Mouse (Mus musculus): ENCODE results near the gene Dlk1.
A peak's percentile ranks its signal among the peaks of the same experiment; 100 is the strongest.

Dlk1 gene

DNA sequence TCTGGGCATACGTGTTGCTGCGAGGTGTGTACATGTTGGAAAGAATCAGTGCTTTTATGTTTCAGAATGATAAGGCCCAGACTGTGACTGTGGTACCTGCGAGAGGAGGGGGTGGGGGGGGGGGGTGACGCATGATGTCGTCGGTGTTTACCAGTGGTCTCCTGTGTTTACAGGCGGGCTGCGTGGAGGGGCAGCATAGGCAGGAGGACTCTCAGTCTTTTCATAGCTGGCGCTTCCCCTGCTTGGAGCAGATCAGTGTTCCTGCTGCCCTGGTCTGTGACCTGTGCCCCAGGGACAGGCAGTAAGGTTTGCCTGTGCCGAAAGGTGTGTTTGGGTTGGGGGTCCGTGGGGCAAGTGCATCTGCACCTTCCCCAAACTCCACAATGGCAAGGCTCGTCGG, at the start of gene Dlk1:
Gene Dlk1 (plus strand): TSS at position 232 of the 400 bp plus-strand sequence.
- DNase-seq: no peak

DNA sequence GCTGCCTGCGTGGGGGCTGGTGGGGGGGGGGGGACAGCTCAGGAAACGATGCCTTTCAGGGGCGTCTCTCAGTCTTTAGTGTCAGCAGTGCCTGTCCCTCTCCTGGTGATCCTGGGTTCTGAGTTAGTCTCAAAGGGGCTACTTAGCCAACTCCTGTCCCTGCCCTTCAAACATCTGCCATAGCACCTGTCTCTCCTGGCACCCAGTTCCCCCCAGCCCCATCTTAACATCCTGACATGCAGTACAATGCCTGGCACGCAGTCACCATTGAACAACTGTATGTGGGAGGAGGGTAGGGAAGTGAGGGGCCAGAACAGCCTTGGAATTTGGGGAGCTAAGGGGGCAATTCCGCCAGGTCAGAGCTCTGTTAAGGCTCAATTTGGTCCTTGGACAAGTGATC, 49.7 kb upstream of the Dlk1 start:
- DNase-seq: no peak

DNA sequence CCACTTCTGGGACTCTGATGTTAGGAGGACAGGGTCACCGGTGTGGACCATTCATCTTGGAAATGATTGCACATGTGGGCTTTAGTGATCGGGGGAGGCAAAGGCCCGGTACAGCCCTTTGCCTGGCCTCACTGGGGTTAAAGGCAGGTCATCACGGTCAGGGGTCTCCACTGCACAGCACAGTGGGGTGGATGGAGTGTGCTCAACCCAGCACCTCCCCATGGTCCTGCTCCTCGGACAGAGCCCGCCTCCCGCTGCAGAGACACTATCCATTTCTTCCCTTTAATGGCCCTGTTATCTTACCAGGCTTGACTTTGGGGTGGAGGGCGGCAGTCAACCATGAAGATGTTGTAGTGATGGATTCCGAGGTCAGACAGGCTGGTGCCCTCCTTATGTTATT, 48.9 kb upstream of the Dlk1 start:
- DNase-seq: no peak

DNA sequence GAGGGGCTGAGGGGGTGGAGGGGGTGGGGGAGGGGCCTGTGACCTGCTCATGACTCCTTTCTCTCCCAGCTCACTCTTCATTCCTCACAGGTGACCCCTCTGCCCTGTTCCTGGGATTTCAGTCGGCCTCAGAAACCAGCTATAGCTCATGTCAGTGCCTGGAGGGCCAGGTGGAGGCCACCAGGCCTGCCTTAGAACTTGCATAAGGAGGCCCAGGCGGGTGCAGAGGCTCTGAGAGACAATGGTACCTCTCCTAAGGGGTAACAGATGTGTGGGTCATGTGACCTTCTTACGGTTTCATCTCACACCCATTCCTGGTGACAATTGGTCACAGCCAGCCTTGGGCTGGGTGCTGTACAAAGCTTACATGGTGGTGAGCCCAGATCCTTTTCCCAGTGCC, 46.6 kb upstream of the Dlk1 start:
- no peak for DNase-seq

DNA sequence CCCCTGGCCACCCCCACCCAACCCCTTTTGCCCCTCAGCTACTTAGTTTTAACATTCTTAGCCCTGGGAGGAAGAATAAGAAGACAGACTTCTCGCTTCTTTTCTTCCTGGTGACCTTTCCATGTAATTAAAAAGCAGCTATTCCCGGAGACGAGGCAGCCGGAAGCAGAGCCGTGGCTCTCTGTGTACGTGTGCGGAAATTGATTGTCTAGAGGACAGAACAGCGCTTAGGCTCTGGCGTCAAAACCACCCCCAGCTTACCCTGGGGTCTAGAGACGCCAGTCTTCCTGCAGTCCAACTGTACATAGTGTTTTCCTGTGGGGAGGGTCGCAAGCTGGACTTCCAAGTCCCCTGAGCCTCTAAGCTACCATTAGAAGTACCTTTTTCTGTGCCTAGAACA, 41.9 kb upstream of the Dlk1 start:
- no peak for DNase-seq

DNA sequence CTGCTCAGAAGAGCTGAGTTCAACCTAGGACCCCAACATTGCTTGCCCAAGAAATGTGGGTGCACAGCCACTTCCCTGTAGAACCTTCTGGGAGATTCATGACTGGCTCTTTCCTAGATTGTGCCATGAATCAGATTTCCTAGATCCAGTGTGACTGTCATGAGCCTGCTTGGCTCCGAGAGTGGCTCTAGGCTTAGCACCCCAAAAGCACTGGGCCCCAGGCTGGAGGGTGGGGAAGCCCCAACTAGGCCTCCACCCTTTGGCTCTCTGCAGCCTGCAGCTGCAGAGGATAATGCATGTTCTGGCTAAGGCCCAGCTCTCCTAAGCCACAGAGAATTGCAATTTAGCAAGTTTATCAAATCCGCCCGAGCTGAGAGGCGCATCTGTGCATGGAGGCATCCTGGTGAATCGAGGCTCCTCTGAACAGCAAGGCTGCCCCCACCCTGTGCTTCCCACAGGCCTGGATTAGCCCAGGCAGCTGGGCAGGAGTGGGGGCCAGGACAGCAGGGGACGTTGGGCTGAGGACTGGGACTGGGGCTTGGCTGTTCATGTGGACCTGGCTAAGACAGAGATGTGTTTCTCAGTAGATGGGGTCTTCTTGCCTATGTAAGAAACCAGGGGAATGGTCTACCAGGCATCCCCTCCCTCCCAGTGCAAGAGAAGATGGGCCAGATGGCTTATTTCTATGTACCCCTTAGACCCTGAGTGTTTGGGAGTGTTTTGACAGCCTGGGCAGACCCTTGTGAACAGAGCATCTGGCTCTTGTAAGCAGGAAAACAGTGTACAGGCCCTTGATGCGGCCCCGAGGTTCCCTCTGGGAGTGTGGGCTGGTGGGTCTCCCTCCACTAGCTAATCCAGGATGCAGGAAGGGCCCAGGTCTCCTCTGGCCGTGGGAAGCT, 41.2 kb upstream of the Dlk1 start:
- DNase-seq: peak in 1 of 2 experiments; percentile 30

DNA sequence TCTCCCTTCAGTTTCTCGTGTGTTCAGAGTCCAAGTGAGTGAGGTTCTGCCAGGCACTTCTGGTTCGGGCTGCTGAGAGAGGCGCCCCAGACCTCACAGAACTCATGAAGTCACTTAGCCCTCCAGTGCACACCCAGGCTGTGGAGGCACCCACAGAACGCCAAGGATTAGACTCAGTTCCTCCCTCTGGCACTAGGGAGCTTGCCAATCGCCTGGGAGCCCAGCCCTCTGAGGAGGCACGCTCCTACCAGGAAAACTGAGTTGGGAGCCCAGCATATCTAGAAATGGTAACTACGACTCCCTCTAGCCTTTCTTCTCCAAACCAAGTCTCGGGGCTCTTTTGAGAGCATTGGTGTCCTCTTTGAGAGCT, 40.6 kb upstream of the Dlk1 start:
- no peak for DNase-seq

DNA sequence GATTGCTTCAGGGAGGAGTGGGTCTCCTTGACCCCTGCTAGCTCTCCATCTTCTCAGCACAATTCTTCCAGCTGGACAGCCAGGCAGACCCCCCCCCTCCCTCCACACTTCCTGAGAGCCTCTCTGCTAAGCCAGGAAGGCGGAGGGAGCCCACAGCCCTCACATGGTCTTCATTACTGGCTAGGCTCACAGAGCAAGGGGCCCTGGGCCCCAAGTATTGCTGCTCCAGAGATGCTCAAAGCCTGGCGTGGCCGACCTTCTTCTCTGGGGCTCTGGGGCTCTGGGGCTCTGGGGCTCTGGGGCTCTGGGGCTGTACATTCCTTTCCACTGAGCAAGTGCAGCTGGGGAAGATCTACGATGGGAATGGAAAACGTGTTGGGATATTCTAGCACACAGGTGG, 39.9 kb upstream of the Dlk1 start:
- DNase-seq: no peak

DNA sequence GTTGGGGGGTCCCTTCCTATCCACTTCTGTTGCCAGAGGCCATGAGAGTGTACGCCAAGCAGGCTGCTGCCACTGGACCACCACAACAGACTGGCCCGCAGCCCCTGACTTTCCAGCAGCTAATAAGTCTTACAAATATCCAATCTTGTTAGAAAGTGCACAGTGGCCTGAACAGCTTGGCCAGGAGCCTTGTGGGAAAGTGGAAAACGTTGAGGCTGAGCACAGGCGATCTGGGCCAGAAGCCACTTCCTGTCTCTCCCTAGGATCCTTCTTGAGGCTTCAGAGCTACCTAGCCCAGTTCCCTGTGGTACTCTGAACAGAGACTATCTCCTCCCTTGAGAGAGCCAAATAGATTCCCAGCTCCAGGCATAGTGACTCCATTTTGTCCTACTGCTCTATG, 39.3 kb upstream of the Dlk1 start:
- no peak for DNase-seq

DNA sequence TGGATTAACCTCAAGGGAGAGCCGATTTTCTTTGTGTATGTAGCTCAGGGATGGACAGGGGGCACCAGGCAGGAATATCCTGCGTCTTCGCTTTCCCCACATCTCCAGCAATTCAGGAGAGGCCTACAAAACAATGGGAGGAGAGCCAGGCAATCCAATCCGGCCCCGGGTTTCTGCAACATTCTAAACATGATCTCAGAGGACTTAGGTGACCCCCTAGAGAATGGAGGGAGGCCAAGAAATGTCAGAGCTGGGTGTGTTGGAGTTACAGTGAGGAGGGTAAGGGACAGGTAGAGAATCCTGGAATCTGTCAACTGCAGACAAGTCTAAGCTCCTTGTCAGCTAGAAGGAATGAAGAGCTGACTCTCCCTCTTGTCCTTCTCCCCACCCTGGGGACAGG, 35.9 kb upstream of the Dlk1 start:
- DNase-seq: no peak

DNA sequence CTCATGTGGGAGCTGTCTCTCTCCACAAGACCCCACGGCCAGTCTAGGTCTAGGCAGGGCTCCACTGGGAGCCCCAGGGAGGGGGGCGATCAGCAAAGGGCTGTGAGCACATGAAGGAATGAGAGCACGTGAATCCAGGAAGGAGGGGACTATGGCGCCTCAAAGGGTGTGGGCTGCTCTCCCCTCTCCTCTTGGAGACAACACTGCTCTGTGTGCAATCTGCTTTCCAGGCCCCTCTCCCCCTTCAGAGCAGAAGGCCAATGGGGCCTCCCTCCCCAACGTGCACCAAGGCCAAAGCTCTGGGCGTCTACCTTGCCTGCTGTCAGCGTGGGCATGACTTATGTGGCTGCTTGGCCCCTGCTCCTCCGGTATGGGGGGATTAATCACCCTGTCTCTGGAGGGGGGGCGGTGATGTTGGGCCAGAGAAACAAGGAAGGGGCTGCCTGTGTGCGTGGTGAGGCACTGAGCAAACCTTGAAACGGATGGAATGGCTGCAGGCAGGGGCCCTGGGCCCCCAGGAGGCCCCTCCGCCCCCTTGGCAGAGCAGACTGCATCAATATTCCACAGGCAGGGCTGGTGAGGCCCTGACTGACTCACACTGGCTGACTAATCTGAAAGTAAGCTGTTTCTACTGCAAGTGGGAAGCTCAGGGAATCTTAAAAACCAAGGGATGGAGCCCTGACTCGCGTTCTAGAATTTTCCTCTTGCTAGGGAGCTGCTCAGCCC, 35.0 kb upstream of the Dlk1 start:
- DNase-seq: no peak

DNA sequence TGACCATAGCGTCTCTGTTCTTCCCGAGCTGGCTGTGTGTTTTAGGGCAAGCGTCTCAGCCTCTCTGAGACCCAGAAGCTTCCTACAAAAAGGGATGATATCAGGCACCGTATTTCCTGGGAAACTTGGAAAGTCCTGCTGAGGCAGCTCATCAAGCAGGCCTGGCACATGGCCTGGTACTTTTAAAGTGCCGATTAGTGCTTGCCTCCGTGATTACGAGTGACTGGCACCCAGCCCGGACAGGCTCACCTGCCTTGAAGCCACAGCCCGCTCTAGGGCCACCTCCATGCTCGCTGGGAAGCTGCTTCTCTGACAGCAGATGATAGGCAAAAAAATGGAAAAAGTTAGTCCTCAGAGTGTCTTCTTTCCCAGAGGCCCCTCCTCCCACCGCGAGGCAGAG, 32.6 kb upstream of the Dlk1 start:
- peak in 1 of 2 experiments; percentile 50 for DNase-seq

DNA sequence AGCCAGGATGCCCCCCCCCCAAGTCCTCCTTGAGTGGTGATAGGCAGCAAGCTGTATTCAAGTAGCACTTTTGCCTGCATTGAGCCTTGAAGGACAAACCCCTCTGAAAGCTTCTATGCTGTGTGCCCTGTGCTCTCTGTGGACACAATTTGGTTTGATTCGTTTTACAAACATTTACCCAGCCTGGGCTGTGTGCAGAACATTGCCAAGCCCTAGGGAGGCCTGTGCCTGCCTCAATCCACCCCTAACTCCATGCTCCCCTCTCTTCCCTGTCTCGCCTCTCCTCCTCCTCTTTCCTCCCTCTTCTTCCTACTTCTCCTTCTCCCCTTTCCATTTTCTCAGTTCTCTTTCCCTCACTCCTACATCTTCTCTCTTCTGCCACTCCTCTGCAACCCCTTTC, 29.5 kb upstream of the Dlk1 start:
- no peak for DNase-seq

DNA sequence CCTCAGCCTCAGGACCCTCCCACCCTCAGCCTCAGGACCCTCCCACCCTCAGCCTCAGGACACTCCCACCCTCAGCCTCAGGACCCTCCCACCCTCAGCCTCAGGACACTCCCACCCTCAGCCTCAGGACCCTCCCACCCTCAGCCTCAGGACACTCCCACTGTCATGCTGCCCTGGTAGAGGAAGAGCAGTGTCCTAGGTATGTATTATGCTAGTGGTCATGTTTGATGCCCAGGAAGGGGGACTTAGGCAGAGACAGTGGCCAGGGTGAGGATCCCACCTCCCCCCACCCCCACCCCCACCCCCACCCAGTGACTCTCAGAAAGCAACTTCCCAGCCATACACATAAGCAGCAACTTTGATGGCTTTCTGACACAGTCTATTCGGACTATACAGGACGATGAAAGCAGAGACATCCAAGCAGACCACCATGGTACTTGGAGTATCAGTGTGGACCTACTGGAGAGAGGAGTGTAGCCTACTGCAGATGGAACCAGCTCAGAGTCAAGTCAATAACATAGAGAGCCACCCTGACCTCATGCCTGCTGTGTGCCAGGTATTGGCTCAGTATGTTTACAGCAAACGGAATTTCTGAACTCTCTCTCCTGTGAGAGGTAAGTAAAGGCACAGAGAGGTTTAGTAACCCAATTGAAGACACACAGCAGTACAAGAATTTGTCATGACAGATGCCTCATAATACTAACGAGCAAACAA, 28.8 kb upstream of the Dlk1 start:
- no peak for DNase-seq

DNA sequence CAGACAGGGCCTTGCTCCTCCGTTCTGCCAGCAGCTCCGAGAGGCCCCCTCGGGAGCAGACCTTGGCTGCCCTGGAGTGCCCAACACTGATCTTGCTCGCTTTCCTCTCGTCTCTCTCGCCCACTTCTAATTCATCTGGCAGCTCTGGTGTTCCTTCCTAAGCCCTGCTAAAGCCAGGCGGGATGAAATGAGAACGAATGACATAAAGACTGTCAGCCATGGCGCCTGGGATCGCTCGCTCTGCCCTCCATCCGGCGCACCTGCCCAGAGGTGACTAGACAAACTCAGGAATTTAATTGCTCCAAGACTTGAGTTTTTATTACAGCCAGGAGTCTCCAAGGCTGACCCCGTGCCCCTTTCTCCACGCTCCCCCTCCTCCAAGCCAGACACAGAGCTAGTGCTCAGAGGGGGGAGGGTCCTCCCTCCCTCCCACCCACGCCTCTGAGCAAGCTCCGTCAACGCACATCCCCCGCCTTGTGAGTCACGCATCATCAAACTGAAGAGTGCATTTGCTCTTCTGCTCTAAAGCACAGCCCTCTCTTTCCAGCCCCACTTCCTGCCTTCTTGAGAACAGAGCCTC, 27.8 kb upstream of the Dlk1 start:
- no peak for DNase-seq

DNA sequence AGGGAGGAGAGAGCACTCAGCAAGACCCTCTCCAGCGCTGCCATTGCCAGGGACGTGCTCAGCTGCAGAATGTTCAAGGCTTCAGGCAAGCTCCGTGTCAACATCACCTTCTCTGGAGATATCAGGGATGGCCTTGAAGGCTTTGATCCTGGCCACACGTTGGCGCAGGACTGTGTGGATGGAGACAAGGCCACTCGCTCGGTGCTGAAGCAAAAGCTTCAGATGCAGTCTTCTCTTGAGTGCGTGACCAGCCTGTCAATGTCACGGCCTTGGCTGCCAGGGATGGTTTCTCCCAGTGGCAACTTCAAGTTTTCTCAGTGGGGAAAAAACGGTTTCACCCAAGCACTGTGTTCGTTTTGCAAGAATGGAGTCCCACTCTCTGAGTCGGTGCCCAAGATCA, 26.6 kb upstream of the Dlk1 start:
- no peak for DNase-seq

DNA sequence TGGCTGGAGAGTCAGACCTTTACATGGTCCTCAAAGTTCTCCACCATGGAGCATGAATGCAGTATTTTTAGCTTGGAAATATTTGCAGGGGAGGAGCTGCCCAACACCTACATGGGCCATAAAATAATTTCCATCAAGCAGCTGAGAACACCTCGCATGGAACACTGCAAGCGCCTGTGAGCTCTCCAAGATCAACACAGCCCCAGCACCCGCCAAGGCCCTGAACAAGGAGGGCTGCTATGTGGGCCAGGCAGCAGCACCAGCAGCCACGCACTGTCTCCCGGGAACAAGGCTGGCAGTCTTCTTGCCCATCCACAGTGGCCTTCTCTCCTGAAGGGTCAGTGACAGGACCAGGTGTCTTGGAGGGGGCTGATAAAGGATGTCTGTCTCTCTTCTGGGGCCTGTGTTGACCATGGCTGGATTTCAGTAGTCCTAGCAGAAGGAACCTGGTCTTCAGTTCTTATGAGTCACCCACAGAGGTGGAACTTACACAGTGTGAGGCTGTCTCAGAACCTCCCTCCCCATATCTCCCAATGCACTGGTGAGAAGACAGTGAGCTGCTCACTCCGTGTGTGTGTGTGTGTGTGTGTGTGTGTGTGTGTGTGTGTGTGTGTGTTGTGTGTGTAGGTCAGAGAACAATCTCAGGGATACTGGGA, 20.0 kb upstream of the Dlk1 start:
- no peak for DNase-seq

DNA sequence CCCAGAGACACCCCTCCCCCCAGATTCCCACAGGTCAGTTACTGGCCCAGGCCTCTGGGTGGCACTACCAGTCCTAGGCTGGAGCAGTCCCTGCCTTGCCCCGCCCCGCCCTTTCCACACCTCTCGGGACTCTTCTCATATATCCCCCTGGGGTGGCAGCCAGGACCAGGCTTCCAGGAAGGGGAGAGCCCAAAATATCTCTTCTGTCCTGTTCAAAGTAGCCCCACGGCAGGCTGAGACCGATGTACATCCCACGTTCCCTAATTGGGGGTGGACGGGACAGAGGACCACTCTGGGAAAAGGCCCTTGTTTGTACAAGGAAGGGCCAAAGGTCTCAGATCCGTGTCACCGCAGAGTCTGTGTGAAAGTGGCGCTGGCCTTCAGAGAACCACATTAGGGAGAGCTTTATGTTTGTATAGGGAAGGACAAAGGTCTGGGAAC, 16.2 kb upstream of the Dlk1 start:
- DNase-seq: peak; percentile 52 to 59

DNA sequence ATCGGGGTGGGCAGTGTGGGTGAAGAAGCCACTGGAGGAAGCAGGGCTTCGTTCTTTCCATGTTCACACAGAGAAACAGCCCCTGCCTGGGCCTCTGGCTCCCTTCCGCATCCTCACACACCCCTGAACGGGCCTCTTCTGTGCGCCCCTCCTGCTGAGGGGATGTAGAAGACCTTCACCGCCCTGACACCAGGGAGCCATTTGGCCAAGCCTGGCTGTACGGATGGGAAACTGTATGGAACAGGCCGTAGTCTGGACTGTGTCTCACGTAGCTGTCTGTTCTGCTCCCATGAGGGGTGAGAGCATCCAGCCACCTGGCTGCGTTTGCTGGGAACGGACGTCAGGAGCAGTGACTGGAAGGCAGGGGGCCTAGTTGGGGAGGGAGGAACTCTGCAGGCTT, 15.8 kb upstream of the Dlk1 start:
- DNase-seq: peak in 1 of 2 experiments; percentile 11

DNA sequence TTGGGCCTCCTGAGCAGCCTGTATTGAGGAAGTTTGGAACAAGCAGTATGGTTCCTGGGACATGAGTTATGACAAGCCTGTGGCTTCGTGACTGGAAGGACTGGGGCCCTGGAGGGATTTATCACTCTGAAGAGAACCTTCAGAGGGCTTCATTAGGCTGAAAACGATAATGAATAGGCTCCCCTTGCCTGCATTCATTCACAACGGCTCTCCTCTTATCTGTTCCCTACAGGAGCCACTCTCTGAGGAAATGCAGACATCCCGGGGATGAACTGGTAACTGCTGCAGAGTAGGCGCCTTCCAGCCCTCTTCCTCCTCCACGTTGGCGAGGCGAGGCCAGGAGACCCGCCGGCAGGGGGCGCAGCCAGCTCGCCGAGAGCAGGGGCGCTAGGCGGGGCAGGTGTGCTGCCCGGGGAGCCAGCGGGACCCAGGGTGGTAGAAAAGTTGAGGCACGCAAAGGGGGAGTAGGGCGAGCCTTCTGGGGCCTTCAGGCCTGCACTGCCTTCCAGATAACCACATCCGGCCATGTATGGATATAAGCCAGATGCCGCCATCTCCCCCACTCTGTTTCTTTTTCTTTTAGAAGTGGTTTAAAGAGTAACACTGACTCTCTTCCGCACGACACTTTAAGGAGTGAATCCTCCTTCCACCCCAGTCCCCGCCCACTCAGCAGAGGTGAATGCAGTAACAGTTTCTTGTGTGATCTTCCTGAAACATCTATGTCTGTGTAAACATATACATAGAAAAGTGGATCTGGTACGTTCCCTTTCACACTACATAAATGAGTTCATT, 14.9 kb upstream of the Dlk1 start:
- peak; percentile 83 for DNase-seq

DNA sequence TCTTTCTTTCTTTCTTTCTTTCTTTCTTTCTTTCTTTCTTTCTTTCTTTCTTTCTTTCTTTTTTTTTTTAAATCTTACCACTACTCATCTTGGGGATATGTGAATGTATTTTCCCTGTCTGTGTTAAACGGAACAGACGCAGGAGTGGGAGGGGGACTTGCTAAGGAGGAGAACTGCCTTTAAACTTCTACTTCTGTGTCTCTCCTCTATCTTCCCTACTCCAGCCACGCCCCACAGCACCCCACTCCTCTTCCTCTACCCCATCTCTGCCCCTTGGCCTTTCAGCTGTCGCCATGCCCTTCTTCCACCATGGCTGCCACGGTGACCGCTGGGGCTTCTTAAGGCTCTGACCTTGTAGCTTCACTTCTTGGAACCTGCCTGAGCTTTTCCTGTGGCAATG, 14.2 kb upstream of the Dlk1 start:
- DNase-seq: no peak

DNA sequence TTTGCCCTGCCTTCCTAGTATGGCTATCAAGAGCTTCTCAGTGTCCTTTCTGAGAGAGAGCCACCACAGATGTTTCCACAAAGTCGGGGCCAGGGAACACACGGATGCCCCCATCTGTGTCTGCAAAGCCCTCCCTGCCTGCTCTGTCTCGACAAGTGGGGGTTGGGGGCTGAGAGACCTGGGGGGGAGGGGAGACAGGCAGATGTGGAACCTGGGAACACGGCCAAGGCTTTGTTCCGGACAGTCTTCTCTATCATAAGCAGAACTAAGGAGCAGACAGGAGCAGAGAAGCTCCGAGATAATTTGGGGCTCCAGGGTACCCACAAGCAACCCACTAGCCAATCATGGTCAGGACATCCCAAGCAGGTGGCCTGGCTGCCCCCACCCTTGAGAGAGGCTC, 12.6 kb upstream of the Dlk1 start:
- DNase-seq: peak in 1 of 2 experiments; percentile 30
